Mouse (Mus musculus) CH12.LX (cell line): ENCODE data around the gene Lpcat2. TPM values are rescaled to one million over a fixed set of nuclear protein-coding genes. Genes with fewer than 3 reads are reported as not detected.
"Not testable (repeated sequence)": the region's sequence is repeated elsewhere in the genome, so short reads cannot be mapped to it uniquely, and the experiment has no call there.

Experiments
- DNase-seq: peaks from one replicate; pipeline ENCODE4 v3.0.0-alpha.2; 2013; ENCODE audit errors: extremely low read depth
- H3K27ac ChIP-seq: 2 replicates; pipeline ENCODE4 v1.5.1; 2012; ENCODE audit warnings: low read depth, mild to moderate bottlenecking, control low read depth, moderate library complexity; ENCODE audit not compliant: insufficient read depth
- H3K27me3 ChIP-seq: replicated peaks from 2 replicates; pipeline ENCODE3; 2012; ENCODE audit warnings: inconsistent platforms
- H3K36me3 ChIP-seq, 2 experiments: replicated peaks in 1 of 2; 2 replicates each; pipeline versions ENCODE3 to v1.6.1; 2012; ENCODE audit warnings: inconsistent platforms in 1 of 2, low read length in 1 of 2, mild to moderate bottlenecking in 1 of 2, mixed read lengths in 1 of 2, moderate library complexity in 1 of 2; ENCODE audit not compliant: control insufficient read depth in 1 of 2, insufficient read depth in 1 of 2
- H3K4me1 ChIP-seq, 2 experiments: 2 replicates each; pipeline ENCODE4 v1.6.1; 2012; ENCODE audit warnings: inconsistent platforms in 1 of 2, moderate library complexity in 1 of 2; ENCODE audit not compliant: insufficient read depth in 2 of 2, control insufficient read depth in 1 of 2
- H3K4me2 ChIP-seq: 2 replicates; pipeline ENCODE4 v1.6.1; 2012; ENCODE audit warnings: low read depth, mild to moderate bottlenecking, control low read depth; ENCODE audit not compliant: poor library complexity, insufficient read depth, severe bottlenecking
- H3K4me3 ChIP-seq, 3 experiments: fragments of 150-350 bp in 1 of 3; sonication (generic) in 1 of 3; replicated peaks in 1 of 3; 2 replicates each; pipeline versions ENCODE3 to v1.5.1; 2011 to 2012; ENCODE audit warnings: low read depth in 2 of 3, low read length in 2 of 3, mild to moderate bottlenecking in 2 of 3, moderate library complexity in 2 of 3, control low read depth in 1 of 3, improper control_type of control experiment in 1 of 3, inconsistent platforms in 1 of 3, mixed read lengths in 1 of 3; ENCODE audit not compliant: poor library complexity in 1 of 3
- H3K79me2 ChIP-seq: replicated peaks from 2 replicates; pipeline ENCODE4 v1.6.1; 2012; ENCODE audit warnings: mild to moderate bottlenecking, moderate library complexity; ENCODE audit not compliant: control insufficient read depth, poor library complexity, insufficient read depth, severe bottlenecking; ENCODE audit errors: extremely low read depth
- H3K9ac ChIP-seq: 2 replicates; pipeline ENCODE4 v1.6.1; 2012; ENCODE audit warnings: low read depth, mild to moderate bottlenecking, control low read depth, moderate library complexity; ENCODE audit not compliant: insufficient read depth
- H3K9me3 ChIP-seq: replicated peaks from 2 replicates; pipeline ENCODE3; 2012; ENCODE audit warnings: low read length, inconsistent platforms, mixed read lengths
- CHD2 ChIP-seq: IDR thresholded peaks from 2 replicates; pipeline ENCODE4 v1.6.1; 2011; ENCODE audit warnings: low read length, improper control_type of control experiment
- HCFC1 ChIP-seq: IDR thresholded peaks from 2 replicates; pipeline ENCODE4 v1.6.1; 2012; ENCODE audit warnings: low read depth, mild to moderate bottlenecking, inconsistent platforms, low read length, improper control_type of control experiment
- IRF4 ChIP-seq: IDR thresholded peaks from 2 replicates; pipeline ENCODE4 v1.6.1; 2014; ENCODE audit warnings: low read depth, mild to moderate bottlenecking, inconsistent platforms, low read length, improper control_type of control experiment
- JUND ChIP-seq: conservative IDR thresholded peaks from 2 replicates; pipeline ENCODE4 v1.6.1; 2011; ENCODE audit warnings: low read depth, low read length, improper control_type of control experiment
- MXI1 ChIP-seq: IDR thresholded peaks from 2 replicates; pipeline ENCODE4 v1.6.1; 2011; ENCODE audit warnings: mild to moderate bottlenecking, low read depth, low read length, improper control_type of control experiment
- MYC ChIP-seq: IDR thresholded peaks from 2 replicates; pipeline ENCODE4 v1.6.1; 2011; ENCODE audit warnings: low read depth, mild to moderate bottlenecking, improper control_type of control experiment, low read length
- NELFE ChIP-seq: IDR thresholded peaks from 2 replicates; pipeline ENCODE4 v1.6.1; 2011; ENCODE audit warnings: low read depth, low read length, improper control_type of control experiment
- NRF1 ChIP-seq: IDR thresholded peaks from 2 replicates; pipeline ENCODE4 v1.6.1; 2014; ENCODE audit warnings: low read depth, mild to moderate bottlenecking, inconsistent platforms, low read length, improper control_type of control experiment, moderate library complexity
- PAX5 ChIP-seq: IDR thresholded peaks from 2 replicates; pipeline ENCODE4 v1.6.1; 2012; ENCODE audit warnings: low read length, inconsistent platforms, mixed read lengths
- RCOR1 ChIP-seq: conservative IDR thresholded peaks from 2 replicates; pipeline ENCODE4 v1.6.1; 2012; ENCODE audit warnings: low read depth, mild to moderate bottlenecking, inconsistent platforms, low read length, improper control_type of control experiment
- SIN3A ChIP-seq: IDR thresholded peaks from 2 replicates; pipeline ENCODE4 v1.6.1; 2012; ENCODE audit warnings: low read length, improper control_type of control experiment, inconsistent platforms
- TCF12 ChIP-seq: IDR thresholded peaks from 2 replicates; pipeline ENCODE4 v1.6.1; 2014; ENCODE audit warnings: low read depth, mild to moderate bottlenecking, inconsistent platforms, low read length, improper control_type of control experiment
- UBTF ChIP-seq: IDR thresholded peaks from 2 replicates; pipeline ENCODE4 v1.6.1; 2012; ENCODE audit warnings: low read depth, mild to moderate bottlenecking, inconsistent platforms, low read length, improper control_type of control experiment, moderate library complexity
- USF1 ChIP-seq: IDR thresholded peaks from 2 replicates; pipeline ENCODE4 v1.6.1; 2014; ENCODE audit warnings: low read depth, mild to moderate bottlenecking, inconsistent platforms, low read length, improper control_type of control experiment
- ZC3H11A ChIP-seq: IDR thresholded peaks from 2 replicates; pipeline ENCODE4 v1.6.1; 2012; ENCODE audit warnings: low read depth, mild to moderate bottlenecking, inconsistent platforms, low read length, improper control_type of control experiment
- ZKSCAN1 ChIP-seq: IDR thresholded peaks from 2 replicates; pipeline ENCODE4 v1.6.1; 2012; ENCODE audit warnings: low read depth, inconsistent platforms, low read length, improper control_type of control experiment, borderline replicate concordance
- ZMIZ1 ChIP-seq: IDR thresholded peaks from 2 replicates; pipeline ENCODE4 v1.6.1; 2012; ENCODE audit warnings: low read depth, mild to moderate bottlenecking, inconsistent platforms, low read length, improper control_type of control experiment
- dilution Hi-C: fragments of 300-500 bp; cut with MboI; formaldehyde crosslinking; loops from 2 replicates; pipeline ENCODE4 v1.14.3; 2020; ENCODE audit warnings: low sequenced_read_pairs; ENCODE audit not compliant: extremely low pct_unique_long_range_greater_than_20kb, extremely low pct_ligation_motif_present
- in situ Hi-C: fragments of 300-500 bp; cut with MboI; formaldehyde crosslinking; loops from 3 replicates; pipeline ENCODE4 v1.14.3; 2019; ENCODE audit warnings: low sequenced_read_pairs, low pct_ligation_motif_present, low pct_unique_long_range_greater_than_20kb, mixed read lengths
- polyA plus RNA-seq: library from polyadenylated mRNA; unstranded; fragments of >175 nt; gene quantifications from 2 replicates; pipeline ENCODE4 v1.2.1, GENCODE M21; 2012; ENCODE audit warnings: low read depth; ENCODE audit not compliant: insufficient read length
- total RNA-seq, 2 experiments: library from RNA; depleted of rRNA; stranded (reverse); fragments of 300-350 nt in 1 of 2; fragments of >200 nt in 1 of 2; gene quantifications; 2 replicates each; pipeline ENCODE4 v1.2.3; 2012 to 2014

Gene Lpcat2
- total and polyA plus RNA-seq, 3 experiments: not detected

DNA sequence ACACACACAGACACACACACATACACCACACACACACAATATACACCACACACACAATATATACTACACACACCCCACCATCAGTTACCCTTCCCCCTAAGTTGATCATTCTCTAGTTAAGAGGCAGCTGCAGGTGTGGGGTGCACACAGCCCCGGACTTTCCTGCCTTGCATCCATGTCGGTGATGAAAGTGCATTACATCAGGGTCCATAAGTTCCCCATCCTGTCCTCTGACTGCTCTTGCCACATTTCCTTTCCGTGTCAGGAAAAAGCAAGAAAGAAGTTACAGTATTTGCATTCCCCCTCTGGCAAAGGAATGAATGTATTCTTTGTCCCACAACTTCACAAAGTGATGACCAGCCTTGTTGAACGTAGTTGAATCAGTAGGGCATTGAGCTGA is 26.1 kb downstream of the Lpcat2 start:
- Histone ChIP-seq H3K9me3 (peaks cover 58% of the 10 kb centered on the region), H3K27ac (no peak overlapping the region), H3K79me2 (no peaks in the 10 kb centered on the region), H3K4me2 (no peak overlapping the region), H3K36me3 (no peaks in the 10 kb centered on the region), H3K9ac (no peak overlapping the region), H3K4me3 (no peak overlapping the region), H3K4me1 (no peaks in the 10 kb centered on the region), H3K27me3 (no peaks in the 10 kb centered on the region)
- in situ Hi-C loops: no loop called here
- DNase-seq: no peak
- TF ChIP-seq TCF12 (no peak), CHD2 (no peak), NELFE (no peak), MXI1 (no peak), RCOR1 (no peak), ZMIZ1 (no peak), IRF4 (no peak), UBTF (no peak)
- dilution Hi-C loops: no loop called here

DNA sequence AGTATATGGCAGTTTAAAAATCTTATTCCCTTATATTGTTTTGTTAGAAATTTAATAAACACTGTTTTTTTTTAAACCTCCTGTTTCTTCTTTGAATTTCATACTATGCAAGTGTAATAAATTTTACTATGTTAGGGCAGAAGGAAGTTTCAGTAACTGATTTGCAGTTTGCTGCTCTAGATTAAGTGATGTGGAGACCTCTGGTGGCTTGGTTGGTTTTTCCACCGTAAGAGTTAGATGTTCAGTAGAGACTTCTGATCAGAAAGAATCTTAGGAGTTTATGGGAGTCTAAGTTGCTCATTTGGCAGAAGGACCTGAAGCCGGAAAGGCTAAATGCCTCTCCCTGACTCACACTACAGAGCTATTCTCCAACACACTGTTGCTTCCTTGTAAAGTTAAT is 28.6 kb downstream of the Lpcat2 start:
- H3K9ac ChIP-seq: no peak overlapping the region
- DNase-seq: no peak
- H3K27me3 ChIP-seq: no peaks in the 10 kb centered on the region
- H3K27ac ChIP-seq: no peak overlapping the region
- peaks cover 61% of the 10 kb centered on the region for H3K9me3 ChIP-seq
- no peaks in the 10 kb centered on the region for H3K4me1 ChIP-seq
- no peak overlapping the region for H3K4me3 ChIP-seq
- TF ChIP-seq ZC3H11A (no peak), IRF4 (no peak), TCF12 (no peak), SIN3A (no peak), PAX5 (no peak), NRF1 (no peak), ZKSCAN1 (no peak), CHD2 (no peak), USF1 (no peak), JUND (no peak), MYC (no peak), HCFC1 (no peak)
- TF ChIP-seq, all 38 proteins: peak for 0
- H3K79me2 ChIP-seq: no peaks in the 10 kb centered on the region
- no peak overlapping the region for H3K4me2 ChIP-seq
- dilution Hi-C loops (no loop called here), in situ Hi-C loops (no loop called here)
- H3K36me3 ChIP-seq: no peaks in the 10 kb centered on the region

DNA sequence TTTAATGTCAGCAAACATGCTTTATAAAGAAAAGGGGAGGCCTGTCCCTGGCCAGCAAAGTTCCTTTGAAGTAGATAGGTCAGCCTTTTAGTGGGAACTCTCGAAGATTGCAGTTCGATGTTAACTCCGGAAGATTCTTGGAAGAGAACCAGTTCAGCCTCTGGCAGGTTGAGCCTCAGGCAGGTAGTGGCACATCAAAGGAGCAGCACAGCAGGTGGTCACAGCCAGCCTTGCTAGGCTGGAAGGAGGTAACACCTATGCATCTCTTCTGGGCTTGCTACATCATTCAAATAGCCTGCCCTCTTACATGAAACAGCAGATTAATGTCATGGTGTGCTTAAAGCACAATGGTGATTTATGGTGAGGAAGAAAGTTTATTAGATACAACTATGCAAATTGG is 37.1 kb downstream of the Lpcat2 start:
- dilution Hi-C loops, H3K4me3 ChIP-seq, in situ Hi-C loops, H3K79me2 ChIP-seq, H3K27me3 ChIP-seq, H3K27ac ChIP-seq, H3K4me1 ChIP-seq, DNase-seq, H3K36me3 ChIP-seq, H3K9ac ChIP-seq, H3K4me2 ChIP-seq: not testable (repeated sequence)
- peaks cover 58% of the 10 kb centered on the region for H3K9me3 ChIP-seq
